Mouse (Mus musculus): ENCODE measurements around the gene Cxadr.

DNA sequence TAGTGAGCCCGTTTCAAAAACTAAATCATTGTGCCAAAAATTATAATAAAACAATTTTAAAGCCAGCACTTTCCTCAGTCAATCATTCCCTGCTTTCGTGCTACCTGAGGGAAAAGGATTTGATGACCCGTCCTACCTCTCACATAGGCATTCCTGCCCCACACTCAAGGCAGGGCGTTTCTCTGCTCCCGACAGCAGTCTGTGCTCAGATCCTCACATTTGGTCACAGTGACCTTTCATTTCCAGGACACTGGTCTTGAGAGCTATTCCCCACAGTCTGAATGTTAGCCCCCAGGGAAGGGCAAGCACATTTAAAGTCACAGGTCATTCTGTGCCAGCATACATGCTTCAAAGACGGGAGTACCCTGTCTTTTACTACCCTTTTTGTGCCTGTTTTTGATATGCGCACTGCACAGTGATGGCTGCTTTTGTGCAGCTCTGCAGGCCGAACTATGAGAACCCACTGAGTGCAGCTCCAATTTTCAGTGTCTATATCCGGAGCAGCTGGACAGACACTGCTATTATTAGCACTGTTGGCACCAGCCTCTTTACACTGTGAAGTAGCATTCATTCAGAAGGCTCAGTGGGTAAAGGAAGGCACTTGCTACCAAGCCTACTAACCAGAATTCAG is 26.3 kb upstream of the Cxadr start:
- TF ChIP-seq POLR2A (IDR thresholded peaks at IDR 0.05; ENCODE audit: borderline replicate concordance, control insufficient read depth, low read depth, low read length) (no peak), CTCF (IDR thresholded peaks at IDR 0.05; ENCODE audit: control insufficient read depth, insufficient read depth, low read length) (no peak)
